Mouse (Mus musculus) forebrain, embryonic 10.5 days (tissue): ENCODE data around the gene Cxxc4. TPM values are rescaled to one million over a fixed set of nuclear protein-coding genes. Genes with fewer than 3 reads are reported as not detected.
A peak's percentile ranks its signal among the peaks of the same experiment; 100 is the strongest.

Experiments used
- DNase-seq: peaks from one replicate; pipeline ENCODE4 v3.0.0-alpha.2; 2017; ENCODE audit warnings: low spot score; ENCODE audit errors: extremely low spot score
- H3K27ac ChIP-seq: fragments of 300-500 bp; sonication (generic); 2 replicates; pipeline ENCODE4 v1.5.1; 2016; ENCODE audit warnings: mild to moderate bottlenecking
- H3K27me3 ChIP-seq: fragments of 300-500 bp; sonication (generic); 2 replicates; pipeline ENCODE4 v1.6.1; 2016; ENCODE audit warnings: mild to moderate bottlenecking; ENCODE audit not compliant: poor library complexity, severe bottlenecking
- H3K36me3 ChIP-seq: fragments of 300-500 bp; sonication (generic); replicated peaks from 2 replicates; pipeline ENCODE4 v1.6.1; 2016; ENCODE audit warnings: mild to moderate bottlenecking, moderate library complexity
- H3K4me1 ChIP-seq: fragments of 300-500 bp; sonication (generic); 2 replicates; pipeline ENCODE4 v1.6.1; 2016
- H3K4me3 ChIP-seq: fragments of 300-500 bp; sonication (generic); 2 replicates; pipeline ENCODE4 v1.5.1; 2016; ENCODE audit warnings: mild to moderate bottlenecking, moderate library complexity
- H3K9me3 ChIP-seq: fragments of 300-500 bp; sonication (generic); 2 replicates; pipeline ENCODE4 v1.6.1; 2016; ENCODE audit warnings: mild to moderate bottlenecking, moderate library complexity
- WGBS: fragments of 180-500 bp; shearing (Covaris S2); methylation state at CpG from one replicate; pipeline ENCODE4 v1.1.7; 2016; 5-methylcytosine and 5-hydroxymethylcytosine counted together
- polyA plus RNA-seq: library from polyadenylated mRNA; unstranded; fragments of >200 nt; fragmentation: Nextera tagmentation; extraction: Ambion mirVana; gene quantifications from 2 replicates; pipeline ENCODE4 v1.2.1, GENCODE M21; 2016

Gene Cxxc4
- polyA plus RNA-seq, 1 experiment from 2014 or later = 12.0 TPM

DNA sequence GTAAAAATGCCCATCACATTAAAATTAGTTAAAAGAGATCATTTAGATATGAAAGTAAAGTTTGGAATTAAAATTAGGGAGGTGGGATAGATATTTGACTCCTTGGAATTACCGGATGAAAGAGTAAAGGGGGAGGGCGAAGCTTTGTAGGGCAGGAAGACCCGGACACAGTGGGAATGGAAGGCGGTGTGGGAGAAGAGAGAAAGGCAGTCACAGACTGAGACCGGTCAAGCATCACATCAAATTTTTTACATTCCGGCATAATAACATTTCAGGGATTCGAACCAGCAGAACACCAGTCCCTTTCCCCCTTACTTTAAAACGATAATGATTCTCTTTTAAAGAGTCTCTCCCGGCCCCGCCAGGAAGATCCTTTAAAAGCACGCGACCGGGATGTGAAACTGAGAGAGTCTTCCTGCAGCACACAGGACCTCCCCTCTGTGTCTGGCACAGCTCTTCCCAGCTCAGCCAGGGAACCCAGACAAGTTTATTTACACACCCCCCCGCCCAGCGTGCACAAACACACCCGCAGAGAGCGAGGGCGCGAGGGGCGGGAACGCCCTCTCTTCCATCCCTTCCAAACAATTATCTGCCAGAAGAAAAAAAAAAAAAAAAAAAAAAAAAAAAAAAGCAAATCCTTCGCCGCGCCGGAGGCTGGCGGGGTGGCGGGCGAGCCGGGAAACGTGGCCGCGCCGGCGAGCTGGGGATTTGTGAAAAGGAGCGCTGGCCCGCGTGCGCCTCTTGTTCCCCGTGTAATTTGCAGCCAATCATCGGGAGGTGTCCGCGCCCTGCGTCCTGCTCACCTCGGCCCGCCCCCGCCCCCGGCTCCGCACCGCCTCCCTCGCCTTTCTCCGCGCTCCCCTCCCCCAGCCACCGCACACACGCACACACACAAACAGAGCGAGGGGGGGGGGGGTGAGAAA, 532 bp upstream of the Cxxc4 start:
- Histone ChIP-seq H3K36me3 (no peaks in the 10 kb centered on the region), H3K4me1 (peaks cover 44% of the 10 kb centered on the region), H3K27ac (peak overlapping the region; percentile 97), H3K4me3 (peak overlapping the region; percentile 80), H3K9me3 (no peaks in the 10 kb centered on the region), H3K27me3 (no peaks in the 10 kb centered on the region)
- peak; percentile 92 for DNase-seq
- under 1% methylated on average over 46 of the region's 55 CpGs for WGBS

DNA sequence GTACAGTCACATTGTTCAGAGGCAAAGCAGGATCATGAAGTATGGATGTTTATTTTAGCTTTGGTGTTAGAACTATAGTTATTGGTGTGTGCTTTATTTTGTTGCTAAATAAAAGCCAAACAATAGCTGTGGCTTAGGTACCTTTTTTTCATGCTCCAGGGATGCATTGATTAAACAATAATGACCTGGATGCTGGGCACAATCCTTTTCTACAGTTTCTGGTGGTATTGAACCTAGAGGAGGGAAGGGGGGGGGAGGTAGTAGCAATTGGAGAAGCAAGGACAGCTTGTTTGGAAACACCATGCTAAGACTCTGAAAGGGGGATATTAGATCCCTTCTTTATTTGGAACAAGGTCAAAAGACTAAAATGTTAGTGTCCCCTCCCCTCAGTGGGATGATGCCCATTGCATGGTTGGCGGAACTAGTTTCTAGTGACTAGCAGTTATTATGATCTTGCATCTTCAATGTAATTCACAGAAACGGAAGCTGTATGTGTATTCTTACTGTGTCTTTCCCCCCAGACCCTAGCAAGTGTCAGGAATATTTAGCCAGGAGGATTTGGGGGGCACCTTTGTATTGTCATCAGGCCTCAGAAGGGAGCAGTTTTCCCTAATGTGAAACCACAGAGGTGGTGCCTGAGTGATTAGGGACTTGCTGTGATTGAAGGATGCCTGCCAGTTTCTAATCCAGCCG, 975 bp downstream of the Cxxc4 start:
- Histone ChIP-seq H3K27ac (peak overlapping the region; percentile 97), H3K9me3 (no peaks in the 10 kb centered on the region), H3K4me1 (peaks cover 59% of the 10 kb centered on the region), H3K4me3 (peak overlapping the region; percentile 80), H3K27me3 (no peaks in the 10 kb centered on the region), H3K36me3 (peaks cover 4% of the 10 kb centered on the region)
- DNase-seq = no peak
- 7% methylated on average over 3 of the region's 3 CpGs for WGBS

DNA sequence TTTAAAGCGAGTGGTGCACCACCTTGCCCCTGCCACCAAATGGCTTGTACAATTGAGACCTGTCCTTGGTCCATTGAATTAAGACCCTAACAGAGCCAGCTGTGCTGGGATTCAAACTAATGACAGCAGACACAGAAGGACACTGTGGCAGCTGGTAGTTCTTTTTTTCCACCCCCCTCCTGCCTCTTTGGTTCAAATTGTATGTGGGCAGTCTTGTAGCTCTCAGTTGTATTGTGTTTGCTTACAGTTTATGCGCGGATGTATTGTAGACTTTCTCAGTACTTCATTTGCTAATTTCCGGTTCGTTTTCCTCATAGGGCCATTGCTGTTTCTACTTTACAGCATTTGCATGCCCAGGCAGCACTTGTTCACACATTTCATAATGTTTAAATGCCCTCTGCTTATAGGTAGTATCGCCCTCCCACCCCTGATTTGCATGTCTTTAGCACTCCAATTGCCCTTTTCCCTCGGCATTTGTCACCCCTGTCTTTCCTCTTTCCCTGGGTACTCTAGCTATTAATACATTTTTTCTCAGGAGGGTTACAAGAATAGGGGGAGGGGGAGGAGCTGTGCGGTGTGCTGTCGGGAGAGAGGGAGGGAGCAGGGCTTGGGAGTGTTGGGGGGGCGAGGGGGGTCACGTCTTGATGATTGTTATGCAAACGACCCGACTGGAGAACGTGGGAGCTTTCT, 2.5 kb downstream of the Cxxc4 start:
- Histone ChIP-seq H3K4me3 (peak overlapping the region; percentile 80), H3K27ac (peak overlapping the region; percentile 97), H3K9me3 (no peaks in the 10 kb centered on the region), H3K36me3 (peaks cover 12% of the 10 kb centered on the region), H3K4me1 (peaks cover 74% of the 10 kb centered on the region), H3K27me3 (no peaks in the 10 kb centered on the region)
- DNase-seq = peak; percentile 77
- WGBS = under 1% methylated on average over 14 of the region's 14 CpGs

DNA sequence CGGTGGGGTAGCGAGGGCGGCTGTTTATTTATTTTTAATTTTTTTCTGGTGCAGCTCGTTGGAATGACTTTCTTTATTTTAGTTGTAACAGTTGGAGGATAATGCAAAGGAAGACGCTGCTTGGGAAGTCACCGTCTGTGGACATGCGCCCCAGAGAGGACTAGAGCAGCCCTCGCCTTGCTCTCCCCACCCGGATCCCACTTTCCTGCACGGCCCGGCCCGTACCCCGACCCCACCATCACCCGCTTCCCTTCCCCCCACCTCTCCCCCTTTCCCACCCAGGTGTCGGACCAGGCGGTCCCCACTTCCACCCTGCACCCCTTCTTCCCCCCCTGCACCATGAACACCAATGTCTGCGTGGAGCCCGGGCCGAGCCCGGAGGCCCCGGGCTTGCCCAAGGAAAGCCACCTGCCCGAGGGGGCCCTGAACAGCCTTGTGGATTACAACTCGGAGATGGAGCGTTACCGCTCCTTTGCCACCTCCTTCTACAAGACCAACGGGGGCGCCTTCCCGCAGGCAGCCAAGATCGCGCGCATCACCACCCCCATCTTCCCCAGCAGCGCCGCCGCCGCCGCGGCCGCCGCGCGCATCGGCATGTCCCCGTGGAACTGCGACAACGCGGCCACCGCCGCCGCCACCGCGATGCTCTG, 3.2 kb downstream of the Cxxc4 start:
- Histone ChIP-seq H3K9me3 (no peaks in the 10 kb centered on the region), H3K36me3 (peaks cover 12% of the 10 kb centered on the region), H3K4me3 (peak overlapping the region; percentile 80), H3K4me1 (peaks cover 76% of the 10 kb centered on the region), H3K27me3 (no peaks in the 10 kb centered on the region), H3K27ac (peak overlapping the region; percentile 97)
- DNase-seq = peak; percentile 67
- under 1% methylated on average over 50 of the region's 51 CpGs for WGBS

DNA sequence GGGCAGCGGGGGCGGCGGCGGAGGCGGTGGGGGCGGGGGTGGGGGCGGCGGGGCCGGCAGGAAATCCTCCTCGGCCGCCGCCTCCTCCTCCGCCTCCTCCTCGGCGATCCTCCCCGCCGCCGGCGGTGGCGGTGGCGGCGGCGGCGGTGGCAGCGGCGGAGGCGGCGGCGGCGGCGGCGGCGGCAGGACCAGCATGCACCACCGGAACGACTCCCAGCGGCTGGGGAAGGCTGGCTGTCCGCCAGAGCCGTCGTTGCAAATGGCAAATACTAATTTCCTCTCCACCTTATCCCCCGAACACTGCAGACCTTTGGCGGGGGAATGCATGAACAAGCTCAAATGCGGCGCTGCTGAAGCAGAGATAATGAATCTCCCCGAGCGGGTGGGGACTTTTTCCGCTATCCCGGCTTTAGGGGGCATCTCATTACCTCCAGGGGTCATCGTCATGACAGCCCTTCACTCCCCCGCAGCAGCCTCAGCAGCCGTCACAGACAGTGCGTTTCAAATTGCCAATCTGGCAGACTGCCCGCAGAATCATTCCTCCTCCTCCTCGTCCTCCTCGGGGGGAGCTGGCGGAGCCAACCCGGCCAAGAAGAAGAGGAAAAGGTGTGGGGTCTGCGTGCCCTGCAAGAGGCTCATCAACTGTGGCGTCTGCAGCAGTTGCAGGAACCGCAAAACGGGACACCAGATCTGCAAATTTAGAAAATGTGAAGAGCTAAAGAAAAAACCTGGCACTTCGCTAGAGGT, 3.9 kb downstream of the Cxxc4 start:
- peak overlapping the region; percentile 97 for H3K27ac ChIP-seq
- H3K27me3 ChIP-seq = no peaks in the 10 kb centered on the region
- H3K4me3 ChIP-seq = peak overlapping the region; percentile 80
- peak; percentile 65 for DNase-seq
- WGBS = under 1% methylated on average over 50 of the region's 61 CpGs
- H3K9me3 ChIP-seq = no peaks in the 10 kb centered on the region
- H3K36me3 ChIP-seq = peaks cover 12% of the 10 kb centered on the region
- H3K4me1 ChIP-seq = peaks cover 69% of the 10 kb centered on the region

DNA sequence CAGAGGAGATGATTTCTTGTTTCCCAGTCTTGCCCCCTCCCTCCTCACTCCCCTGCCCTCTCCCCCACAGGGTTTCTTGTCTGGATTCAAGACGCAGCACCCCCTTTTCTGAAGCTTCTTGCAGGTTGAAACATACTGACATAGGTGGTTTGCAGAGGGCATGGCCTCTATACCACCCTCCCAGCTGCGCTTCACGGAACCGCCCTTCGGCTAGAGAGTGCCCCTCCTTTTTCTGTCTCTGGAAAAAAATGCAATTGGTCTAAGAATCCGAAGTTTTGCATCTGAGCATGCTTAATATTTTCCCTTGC, 4.4 kb downstream of the Cxxc4 start:
- WGBS = 5% methylated on average over 6 of the region's 6 CpGs
- Histone ChIP-seq H3K27me3 (no peaks in the 10 kb centered on the region), H3K36me3 (peaks cover 12% of the 10 kb centered on the region), H3K4me1 (peaks cover 67% of the 10 kb centered on the region), H3K27ac (peak overlapping the region; percentile 97), H3K4me3 (peak overlapping the region; percentile 80), H3K9me3 (no peaks in the 10 kb centered on the region)
- no peak for DNase-seq

DNA sequence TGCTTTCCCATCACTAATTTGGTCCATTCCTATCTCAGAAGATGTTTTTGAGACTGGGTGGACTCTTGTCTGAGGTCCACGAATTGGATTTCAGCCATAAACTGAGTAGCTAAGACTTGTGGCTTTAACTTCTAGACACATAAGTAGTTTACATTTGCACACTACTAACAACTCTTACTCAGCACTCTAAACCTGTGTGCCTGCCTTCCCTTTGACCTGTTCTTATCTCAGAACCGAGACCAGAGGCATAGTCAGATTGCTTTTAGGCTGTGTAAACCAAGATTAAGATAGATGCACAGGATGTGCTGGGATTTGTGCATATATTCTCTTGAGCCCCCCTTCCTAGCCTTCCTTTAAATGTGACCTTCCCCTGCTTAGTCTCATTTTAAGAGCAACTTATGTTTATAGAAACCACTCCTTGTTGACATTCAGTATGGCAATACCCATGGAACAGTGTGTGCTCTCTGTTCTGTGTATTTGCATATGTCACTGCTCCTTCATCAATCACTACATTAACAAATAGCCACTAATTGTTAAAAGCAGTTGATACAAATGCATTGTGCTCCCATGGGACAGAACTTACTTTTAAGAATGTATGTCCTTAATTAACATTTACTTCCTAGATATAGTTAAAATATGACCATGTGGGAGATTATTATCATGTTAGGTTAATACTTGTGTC, 7.0 kb downstream of the Cxxc4 start:
- Histone ChIP-seq H3K9me3 (no peaks in the 10 kb centered on the region), H3K36me3 (peaks cover 12% of the 10 kb centered on the region), H3K27me3 (no peaks in the 10 kb centered on the region), H3K27ac (no peak overlapping the region), H3K4me3 (no peak overlapping the region), H3K4me1 (peaks cover 50% of the 10 kb centered on the region)
- DNase-seq = no peak
- WGBS = 73% methylated on average over 2 of the region's 2 CpGs

DNA sequence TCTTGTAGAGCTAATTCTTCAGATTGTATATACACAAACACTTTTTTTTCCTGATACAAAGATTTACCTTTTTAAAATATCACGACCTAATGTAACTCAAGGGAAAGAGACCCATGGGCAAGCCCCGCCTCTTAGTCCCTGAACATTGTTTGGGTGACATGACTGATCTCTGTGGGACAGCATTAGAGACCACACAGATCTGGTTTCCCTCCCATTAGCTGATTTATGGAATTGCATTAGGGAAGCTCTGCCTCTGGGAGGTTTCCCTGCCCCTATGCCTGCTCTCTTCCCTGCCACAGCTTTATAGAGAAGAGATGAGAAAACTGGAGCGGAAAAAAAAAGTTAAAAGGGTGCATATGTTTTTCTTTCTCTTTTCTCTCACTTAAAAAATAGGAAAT, 7.6 kb downstream of the Cxxc4 start:
- H3K9me3 ChIP-seq = no peaks in the 10 kb centered on the region
- no peak overlapping the region for H3K4me3 ChIP-seq
- WGBS = 55% methylated on average over 3 of the region's 3 CpGs
- no peak for DNase-seq
- peaks cover 44% of the 10 kb centered on the region for H3K4me1 ChIP-seq
- no peak overlapping the region for H3K27ac ChIP-seq
- H3K27me3 ChIP-seq = no peaks in the 10 kb centered on the region
- H3K36me3 ChIP-seq = peaks cover 12% of the 10 kb centered on the region

DNA sequence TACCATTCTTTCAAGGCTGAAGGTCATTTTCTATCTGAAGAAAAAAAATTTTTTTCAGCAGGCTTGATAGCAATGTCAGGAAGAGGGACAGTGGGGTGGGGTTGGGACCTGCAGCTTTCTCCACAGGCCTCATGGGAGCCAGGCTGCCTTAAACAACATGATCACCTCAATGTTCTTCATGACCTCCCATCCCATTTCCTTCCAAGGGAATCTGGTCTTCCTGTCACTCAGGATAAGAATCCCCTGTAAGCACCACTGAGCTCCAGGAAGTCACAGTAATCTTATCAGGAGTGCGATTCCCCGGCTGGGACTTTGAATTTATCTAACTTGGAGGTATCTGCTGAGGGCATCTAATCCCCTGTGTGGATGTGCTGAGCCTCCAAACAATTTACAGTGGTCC, 17.9 kb downstream of the Cxxc4 start:
- WGBS = 59% methylated on average over 2 of the region's 2 CpGs
- Histone ChIP-seq H3K9me3 (no peaks in the 10 kb centered on the region), H3K4me3 (no peak overlapping the region), H3K4me1 (peaks cover 22% of the 10 kb centered on the region), H3K27ac (no peak overlapping the region), H3K27me3 (no peaks in the 10 kb centered on the region), H3K36me3 (no peaks in the 10 kb centered on the region; the same call in 1 of the 2 replicates)
- no peak for DNase-seq

DNA sequence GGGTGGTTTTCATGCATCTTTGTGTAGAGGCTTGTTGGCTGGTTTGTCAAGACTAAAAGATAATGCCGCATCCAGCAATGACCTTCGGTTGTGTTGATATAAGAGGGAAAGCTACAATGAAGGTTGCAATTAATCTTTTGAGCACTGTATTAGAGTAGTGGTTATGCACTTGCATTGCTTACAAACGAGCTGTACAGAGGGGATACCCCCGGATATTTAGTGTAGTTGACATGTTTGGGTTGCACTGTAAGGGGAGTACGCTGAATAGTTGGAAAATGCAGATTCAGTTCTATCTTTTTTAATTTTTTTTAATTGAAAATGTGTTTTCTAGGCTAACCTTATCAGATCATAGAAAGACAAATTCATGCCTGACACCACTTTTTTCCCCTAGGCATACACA, 22.4 kb downstream of the Cxxc4 start:
- H3K27ac ChIP-seq = peak overlapping the region; percentile 77

DNA sequence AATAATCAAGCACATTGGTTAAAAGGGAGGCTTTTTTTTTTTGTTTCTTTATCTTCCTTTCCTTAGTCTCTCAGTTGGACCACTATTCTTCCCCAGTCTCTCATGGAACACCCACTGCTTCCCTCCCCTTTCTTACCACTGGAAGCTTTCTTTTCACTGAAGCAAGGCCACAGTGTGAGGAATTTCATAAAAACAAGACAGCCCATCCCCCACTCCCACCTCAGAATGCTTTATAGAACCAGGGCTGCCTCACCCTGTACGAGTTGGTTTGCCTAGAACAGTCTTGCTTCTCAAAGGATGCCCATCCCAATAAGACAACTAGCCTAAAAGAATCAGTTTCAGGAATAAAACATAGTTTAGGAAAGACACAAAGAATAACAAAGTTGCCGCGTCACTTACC, 23.0 kb downstream of the Cxxc4 start:
- H3K4me3 ChIP-seq = peak overlapping the region; percentile 5; the same call in 1 of the 2 replicates
- 34% methylated on average over 3 of the region's 3 CpGs for WGBS
- H3K27me3 ChIP-seq = no peaks in the 10 kb centered on the region
- no peaks in the 10 kb centered on the region for H3K9me3 ChIP-seq
- peak overlapping the region; percentile 77 for H3K27ac ChIP-seq
- peaks cover 32% of the 10 kb centered on the region for H3K4me1 ChIP-seq
- peak; percentile 51 for DNase-seq
- no peaks in the 10 kb centered on the region; the same call in 1 of the 2 replicates for H3K36me3 ChIP-seq

More for the DNA sequence above, 22.4 kb downstream of the Cxxc4 start:
- Histone ChIP-seq H3K9me3 (no peaks in the 10 kb centered on the region), H3K27me3 (no peaks in the 10 kb centered on the region), H3K4me3 (no peak overlapping the region), H3K4me1 (peaks cover 34% of the 10 kb centered on the region), H3K36me3 (no peaks in the 10 kb centered on the region; the same call in 1 of the 2 replicates)
- no peak for DNase-seq
- WGBS = 66% methylated on average over 5 of the region's 5 CpGs
